Mouse (Mus musculus) megakaryocyte, embryonic 14.5 days (primary cell): ENCODE results near the gene Tmem121b.

Source experiments
- FLI1 ChIP-seq: IDR thresholded peaks from 2 replicates; pipeline ENCODE4 v1.6.1; 2012; ENCODE audit warnings: low read length, inconsistent platforms, mixed read lengths
- GATA1 ChIP-seq: IDR thresholded peaks from 3 replicates; pipeline ENCODE4 v1.6.1; 2012; ENCODE audit warnings: mixed read lengths, low read length, inconsistent platforms, borderline replicate concordance

DNA sequence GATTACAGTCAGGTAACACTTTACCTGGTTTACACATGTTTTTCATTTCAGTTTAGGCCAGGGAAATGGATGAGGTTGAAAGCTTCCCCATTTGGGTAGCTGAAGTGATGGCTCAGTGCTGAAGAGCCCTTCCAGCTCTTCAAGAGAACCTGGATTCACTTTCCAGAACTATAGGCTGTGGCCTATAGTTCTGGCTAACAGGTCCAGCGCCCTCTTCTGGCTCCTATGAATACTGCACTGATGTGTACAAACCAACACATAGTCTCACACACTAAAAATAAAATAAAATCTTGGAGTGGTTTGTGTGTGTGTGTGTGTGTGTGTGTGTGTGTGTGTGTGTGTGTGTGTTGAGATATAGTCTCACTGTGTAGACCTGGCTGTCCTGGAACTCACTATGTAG is 48.5 kb upstream of the Tmem121b start:
- TF ChIP-seq GATA1 (no peak), FLI1 (no peak)
